Mouse (Mus musculus) kidney, adult 2 months (tissue): Measurements from ENCODE around the gene Saxo1.

Experiments
- CTCF ChIP-seq: fragments of 200-500 bp; conservative IDR thresholded peaks from 2 replicates; pipeline ENCODE4 v1.5.1; 2011; ENCODE audit warnings: low read depth, mild to moderate bottlenecking, control low read depth, low read length, moderate library complexity, mixed read lengths; ENCODE audit not compliant: insufficient read depth, insufficient read length
- POLR2A ChIP-seq: fragments of 200-500 bp; IDR thresholded peaks from one replicate; pipeline ENCODE4 v1.6.1; 2011; ENCODE audit warnings: low read depth, low read length, control low read depth

GRCm38 (mm10) chr4:86558228-86558627, at the start of gene Saxo1:
- TF ChIP-seq CTCF (no peak), POLR2A (no peak)
